In genomic region chr8:8517599-8517998, GRCm38 (mm10) we compare ENCODE assay signal across 17 mouse cellular contexts.
"Had no signal": no experiment of that assay in that cellular context is flagged by ENCODE, and none has a peak within 500 bp of the region (broad histone marks: within the 10 kb centered on the region; RNA-seq: fewer than 3 reads in every experiment).

No protein-coding gene starts in this region.

- H3K9me3 ChIP-seq: lung, embryonic 15.5 days; midbrain, embryonic 13.5 days; midbrain, embryonic 15.5 days; stomach, embryonic 15.5 days had no signal

- DNase-seq: lung, adult 2 months; lung, postnatal 14 days; lung, postnatal 36 days; right cerebral cortex, postnatal 14 days; thymus, adult 2 months; thymus, postnatal 25 days; thymus, postnatal 4 days had no signal

- H3K4me3 ChIP-seq: lung, embryonic 15.5 days; megakaryocyte, embryonic 14.5 days; midbrain, embryonic 13.5 days; midbrain, embryonic 15.5 days; neural tube, embryonic 12.5 days; stomach, embryonic 15.5 days had no signal

- H3K9ac ChIP-seq: lung, embryonic 15.5 days; midbrain, embryonic 13.5 days; midbrain, embryonic 15.5 days; neural tube, embryonic 12.5 days; stomach, embryonic 15.5 days had no signal

- H3K27ac ChIP-seq: lung, embryonic 15.5 days; macrophage; midbrain, embryonic 13.5 days; midbrain, embryonic 15.5 days; neural tube, embryonic 12.5 days; stomach, embryonic 15.5 days; stomach, postnatal 0 days had no signal

- H3K27me3 ChIP-seq: lung, embryonic 15.5 days; midbrain, embryonic 13.5 days; midbrain, embryonic 15.5 days; neural tube, embryonic 12.5 days; stomach, embryonic 15.5 days had no signal

- ATAC-seq: lung, postnatal 0 days; midbrain, embryonic 13.5 days; midbrain, embryonic 15.5 days had no signal

- H3K4me1 ChIP-seq: megakaryocyte, embryonic 14.5 days; midbrain, embryonic 15.5 days; stomach, embryonic 15.5 days had no signal

- H3K4me2 ChIP-seq: lung, embryonic 15.5 days; midbrain, embryonic 11.5 days; midbrain, embryonic 13.5 days; midbrain, embryonic 15.5 days; neural tube, embryonic 12.5 days; stomach, embryonic 15.5 days had no signal

- H3K36me3 ChIP-seq: lung, embryonic 15.5 days; midbrain, embryonic 13.5 days; midbrain, embryonic 15.5 days; neural tube, embryonic 12.5 days; stomach, embryonic 15.5 days had no signal
